Mouse (Mus musculus) lung, adult 2 months (tissue): ENCODE measurements around the gene Ntm. TPM values are rescaled to one million over a fixed set of nuclear protein-coding genes. Genes with fewer than 3 reads are reported as not detected.

Experiments used
- DNase-seq: peaks from one replicate; pipeline ENCODE4 v3.0.0; 2022
- H3K4me1 ChIP-seq: fragments of 200-500 bp; 2 replicates; pipeline ENCODE4 v1.6.1; 2011; ENCODE audit warnings: low read length; ENCODE audit not compliant: control insufficient read depth, insufficient read depth
- H3K4me3 ChIP-seq: fragments of 200-500 bp; replicated peaks from 2 replicates; pipeline ENCODE3; 2011; ENCODE audit warnings: low read depth, mild to moderate bottlenecking, control low read depth, low read length; ENCODE audit errors: extremely low read depth
- CTCF ChIP-seq: fragments of 200-500 bp; IDR thresholded peaks from 2 replicates; pipeline ENCODE4 v1.5.1; 2011; ENCODE audit warnings: mild to moderate bottlenecking, low read length, control low read depth; ENCODE audit not compliant: insufficient read depth
- POLR2A ChIP-seq: fragments of 200-500 bp; IDR thresholded peaks from 2 replicates; pipeline ENCODE4 v1.6.1; 2011; ENCODE audit warnings: low read depth, mild to moderate bottlenecking, control low read depth, low read length, borderline replicate concordance; ENCODE audit errors: extremely low read depth
- WGBS: fragments of 180-500 bp; shearing (Covaris S2); methylation state at CpG from one replicate; pipeline ENCODE4 v1.1.7; 2018; 5-methylcytosine and 5-hydroxymethylcytosine counted together
- polyA plus RNA-seq: library from polyadenylated mRNA; depleted of rRNA; stranded (reverse); fragments of >200 nt; gene quantifications from 2 replicates; pipeline ENCODE4 v1.2.3, GENCODE M21; 2012

The Ntm gene
- polyA plus RNA-seq, 1 experiment = 1.1 TPM

- no peak overlapping the region for H3K4me3 ChIP-seq
- H3K4me1 ChIP-seq = no peaks in the 10 kb centered on the region
- TF ChIP-seq POLR2A (no peak), CTCF (no peak)
- no peak for DNase-seq
- WGBS = 78% methylated on average over 5 of the region's 5 CpGs
Measured at GRCm38 (mm10) chr9:29208142-29208541, 754.8 kb downstream of the Ntm start.

- WGBS = 57% methylated on average over 4 of the region's 4 CpGs
- TF ChIP-seq CTCF (no peak), POLR2A (no peak)
Measured at GRCm38 (mm10) chr9:29205680-29206079, 757.3 kb downstream of the Ntm start.

GRCm38 (mm10) chr9:29202196-29202595 lies 760.7 kb downstream of the Ntm start:
- H3K4me3 ChIP-seq = no peak overlapping the region
- WGBS = 36% methylated on average over 2 of the region's 2 CpGs
- TF ChIP-seq CTCF (no peak), POLR2A (no peak)

More at GRCm38 (mm10) chr9:29205680-29206079, 757.3 kb downstream of the Ntm start:
- Histone ChIP-seq H3K4me1 (no peaks in the 10 kb centered on the region), H3K4me3 (no peak overlapping the region)
- DNase-seq = no peak

GRCm38 (mm10) chr9:29201163-29202053 lies 761.5 kb downstream of the Ntm start:
- DNase-seq = no peak
- WGBS = 57% methylated on average over 14 of the region's 14 CpGs
- Histone ChIP-seq H3K4me1 (no peaks in the 10 kb centered on the region), H3K4me3 (no peak overlapping the region)
- TF ChIP-seq POLR2A (no peak), CTCF (no peak)

More at GRCm38 (mm10) chr9:29202196-29202595, 760.7 kb downstream of the Ntm start:
- DNase-seq = no peak
- no peaks in the 10 kb centered on the region for H3K4me1 ChIP-seq

- no peak for TF ChIP-seq POLR2A
- no peak for TF ChIP-seq CTCF
- Histone ChIP-seq H3K4me3 (no peak overlapping the region), H3K4me1 (no peaks in the 10 kb centered on the region)
- DNase-seq = no peak
- 77% methylated on average over 3 of the region's 3 CpGs for WGBS
Measured at GRCm38 (mm10) chr9:29197046-29197445, 765.9 kb downstream of the Ntm start.

- no peak for DNase-seq
- no peak for TF ChIP-seq POLR2A
- TF ChIP-seq CTCF = no peak
- Histone ChIP-seq H3K4me1 (no peaks in the 10 kb centered on the region), H3K4me3 (no peak overlapping the region)
- 55% methylated on average over 2 of the region's 2 CpGs for WGBS
Measured at GRCm38 (mm10) chr9:29194265-29194664, 768.7 kb downstream of the Ntm start.

GRCm38 (mm10) chr9:29183011-29183410 lies 779.9 kb downstream of the Ntm start:
- no peaks in the 10 kb centered on the region for H3K4me1 ChIP-seq
- WGBS = 77% methylated on average over 5 of the region's 5 CpGs
- no peak for DNase-seq
- no peak overlapping the region for H3K4me3 ChIP-seq
- TF ChIP-seq POLR2A (no peak), CTCF (no peak)

GRCm38 (mm10) chr9:29181661-29182060 lies 781.3 kb downstream of the Ntm start:
- Histone ChIP-seq H3K4me1 (no peaks in the 10 kb centered on the region), H3K4me3 (no peak overlapping the region)
- DNase-seq = no peak
- WGBS = 75% methylated on average over 2 of the region's 2 CpGs
- TF ChIP-seq POLR2A = no peak
- no peak for TF ChIP-seq CTCF

GRCm38 (mm10) chr9:29165731-29166130 lies 797.2 kb downstream of the Ntm start:
- 67% methylated on average over 2 of the region's 2 CpGs for WGBS
- TF ChIP-seq CTCF (no peak), POLR2A (no peak)
- H3K4me1 ChIP-seq = no peaks in the 10 kb centered on the region
- H3K4me3 ChIP-seq = no peak overlapping the region
- DNase-seq = no peak

- no peak overlapping the region for H3K4me3 ChIP-seq
- TF ChIP-seq CTCF = no peak
- no peak for TF ChIP-seq POLR2A
- H3K4me1 ChIP-seq = no peaks in the 10 kb centered on the region
- DNase-seq = no peak
- WGBS = 29% methylated on average over 7 of the region's 7 CpGs
Measured at GRCm38 (mm10) chr9:29161059-29161642, 801.8 kb downstream of the Ntm start.
